Mouse (Mus musculus): ENCODE measurements around the gene Fars2.

Fars2 gene

DNA sequence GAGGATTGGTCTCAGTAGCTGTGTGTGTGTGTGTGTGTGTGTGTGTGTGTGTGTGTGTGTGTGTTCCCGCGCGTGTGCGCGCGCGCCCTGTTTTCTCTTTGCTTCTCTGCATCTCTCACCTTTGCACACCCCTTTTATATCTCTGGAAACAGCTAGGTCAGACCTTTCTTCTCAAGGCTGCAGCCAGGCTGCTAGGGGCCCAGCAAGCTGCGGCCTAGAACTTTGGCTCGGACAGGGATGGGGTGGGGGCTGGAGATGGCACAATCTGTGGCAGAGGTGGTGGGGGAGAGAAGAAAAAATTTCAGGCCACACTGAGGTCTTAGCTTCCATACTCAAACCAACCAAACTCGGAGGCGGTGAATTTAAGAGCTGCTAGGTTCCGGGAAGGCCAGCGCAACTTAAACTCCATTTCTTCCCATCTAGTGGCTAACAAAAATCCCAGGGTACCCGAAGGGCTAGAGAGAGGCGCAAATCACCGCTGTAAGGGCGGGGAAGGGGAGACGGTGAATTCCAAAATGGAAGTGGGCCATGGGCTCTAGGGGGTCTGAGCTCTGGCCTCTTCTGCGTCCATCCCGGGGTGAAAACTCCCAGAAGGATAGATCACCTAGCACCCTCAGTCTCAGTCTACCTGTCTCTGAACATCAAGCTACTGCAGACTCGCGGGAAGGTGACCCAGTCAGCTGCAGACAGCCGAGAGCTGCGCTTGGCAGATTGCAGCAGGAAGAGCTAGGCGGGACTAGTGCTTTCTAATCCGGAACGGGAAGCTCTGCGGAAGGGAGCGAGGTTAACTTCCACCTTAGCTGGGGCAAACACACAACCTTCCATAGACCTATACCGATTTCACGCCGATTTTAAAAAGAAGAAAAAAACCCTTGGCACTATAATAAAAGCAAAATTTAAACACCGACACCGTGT lies 614.1 kb downstream of the Fars2 start:
- DNase-seq (ENCODE audit: low spot score) = no peak

DNA sequence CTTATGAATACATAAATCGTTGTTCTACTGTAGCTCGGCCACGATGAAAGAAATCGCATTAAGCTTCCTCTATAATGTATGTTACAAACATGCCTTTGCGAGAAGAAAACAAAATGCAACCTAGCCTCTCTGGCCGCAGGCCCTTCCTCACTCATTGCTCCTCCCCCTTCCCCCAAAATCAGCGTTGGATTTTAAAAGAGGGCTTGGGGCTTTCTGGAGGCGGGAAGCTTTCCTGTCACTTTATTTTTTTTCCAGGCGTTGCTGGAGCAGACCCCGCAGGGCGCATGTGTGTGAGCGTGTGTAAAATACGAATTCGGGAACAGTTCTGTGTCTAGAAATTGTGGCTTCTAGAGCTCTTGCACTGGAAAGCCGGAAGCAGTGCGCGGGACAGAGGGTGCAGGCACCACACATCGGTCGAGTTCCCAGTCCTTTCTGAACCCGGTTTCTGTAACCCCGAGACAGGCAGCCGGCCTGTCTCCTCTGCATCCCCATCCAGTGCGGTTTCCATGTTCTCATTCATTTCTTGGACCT lies 614.8 kb downstream of the Fars2 start:
- DNase-seq (ENCODE audit: low spot score) = no peak

DNA sequence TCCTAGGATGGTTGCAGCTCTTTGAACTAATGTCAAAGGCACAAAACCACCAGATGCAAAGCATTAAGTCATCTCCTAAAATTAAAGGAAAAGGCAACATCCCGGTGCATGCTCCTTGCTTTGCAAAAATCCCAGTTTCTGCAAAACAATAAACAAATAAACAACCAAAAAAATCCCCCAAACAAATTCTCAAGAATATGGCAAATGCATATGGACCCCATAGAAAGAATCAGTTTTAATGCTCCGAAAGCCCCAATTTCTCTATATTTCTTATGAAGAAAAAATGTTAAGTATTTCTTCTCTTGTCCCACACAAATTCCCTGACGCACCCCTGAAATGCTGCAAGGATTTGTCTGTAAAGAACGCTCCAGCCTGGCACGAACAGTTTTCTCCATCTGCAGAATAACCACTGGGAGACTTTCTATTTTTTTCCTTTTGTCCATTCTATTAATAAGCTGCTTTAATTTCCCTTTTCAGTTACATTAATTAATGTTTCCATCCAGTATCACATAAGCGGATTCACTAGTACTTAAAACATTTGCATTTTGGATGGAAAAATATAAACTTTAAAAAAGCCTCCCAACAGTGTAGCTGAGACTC lies 615.8 kb downstream of the Fars2 start:
- DNase-seq (ENCODE audit: low spot score) = no peak

DNA sequence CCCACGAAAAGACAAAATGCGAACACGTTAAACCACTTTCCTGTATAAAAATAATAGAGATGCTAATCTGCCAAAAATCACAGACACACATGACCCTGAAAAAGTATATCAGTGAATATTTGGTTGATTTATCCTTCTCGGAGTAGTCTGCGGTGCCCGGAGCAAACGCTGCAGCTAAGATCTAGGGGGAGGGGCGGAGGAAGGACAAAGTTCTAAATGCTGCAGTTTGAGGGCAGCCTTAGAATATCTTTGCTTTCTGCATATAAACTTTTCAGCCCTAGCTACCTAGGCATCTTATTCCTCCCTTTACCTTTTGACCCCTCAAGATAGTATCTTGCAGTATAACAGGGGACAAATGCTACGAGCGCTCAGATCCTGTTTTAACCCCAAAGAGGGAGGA lies 616.4 kb downstream of the Fars2 start:
- DNase-seq (ENCODE audit: low spot score) = no peak

DNA sequence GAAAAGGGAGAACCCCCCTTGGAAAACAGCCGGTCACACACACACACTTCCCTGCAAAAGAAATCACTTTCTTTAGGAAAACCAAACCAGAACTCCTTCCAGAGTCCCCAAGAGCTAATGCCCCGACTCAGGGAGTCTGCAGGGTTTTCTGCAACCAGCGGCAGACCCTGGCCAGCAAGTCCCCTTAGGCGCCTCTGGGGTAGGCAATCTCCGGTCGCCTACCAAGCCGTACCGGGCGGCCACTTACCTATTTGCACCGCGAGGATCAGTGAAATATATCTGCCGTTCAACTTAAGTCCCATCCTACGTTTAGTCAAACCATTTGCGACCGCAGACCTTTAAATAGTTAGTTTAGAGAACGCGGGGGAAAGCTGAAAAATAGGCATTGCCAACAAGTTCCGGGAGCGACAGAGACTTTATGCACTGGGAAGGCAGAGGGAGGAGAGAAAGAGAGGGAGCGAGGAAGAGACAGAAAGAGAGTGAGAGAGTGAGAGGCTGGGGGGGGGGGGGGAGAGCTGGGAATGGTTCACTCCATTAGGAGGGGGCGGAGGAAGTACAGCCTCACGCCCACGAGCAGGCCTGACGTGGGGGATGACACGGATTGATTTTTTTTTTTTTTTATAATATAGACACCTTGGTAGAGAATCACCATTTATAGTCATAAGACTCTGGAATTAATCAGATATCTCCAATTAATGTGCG lies 616.9 kb downstream of the Fars2 start:
- no peak for DNase-seq (ENCODE audit: low spot score)

DNA sequence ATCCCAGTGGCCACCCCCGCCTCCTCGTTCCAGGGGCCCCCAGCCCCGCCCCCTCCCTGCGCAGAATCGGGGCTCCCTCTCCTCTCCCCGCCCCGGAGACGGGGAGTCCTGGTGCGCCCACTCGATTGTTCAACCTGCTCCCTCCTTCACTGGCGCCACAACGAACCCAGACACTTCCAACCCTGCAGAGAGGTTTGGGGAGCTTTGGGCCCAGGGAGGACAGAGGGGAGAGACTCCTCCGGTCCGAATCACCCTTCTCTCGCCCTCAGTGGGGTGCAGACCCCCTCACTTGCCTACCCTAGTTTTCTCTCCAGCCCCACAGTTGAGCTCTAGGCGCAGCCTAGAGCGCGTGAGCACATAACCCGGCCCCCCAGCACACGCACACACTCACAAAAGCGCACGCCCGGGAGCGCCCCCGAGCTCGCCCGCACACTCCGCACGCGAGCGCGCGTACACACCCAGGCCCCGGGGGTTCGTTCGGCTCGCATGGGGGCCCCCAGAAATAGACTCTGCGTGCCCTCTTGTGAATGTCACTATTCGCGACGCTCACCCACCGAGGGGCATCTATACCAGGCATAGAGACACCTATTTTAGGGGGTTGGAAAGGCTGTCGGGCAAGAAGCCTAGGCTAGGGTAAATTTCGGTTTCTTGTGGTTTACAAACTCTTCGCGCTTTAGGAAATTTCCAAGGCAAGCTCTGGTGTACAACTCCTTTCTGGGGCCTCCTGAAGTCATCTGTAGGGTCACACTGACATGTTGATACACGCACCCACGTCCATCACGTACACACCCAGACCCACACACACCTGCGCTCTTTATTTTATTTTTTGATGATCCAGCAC lies 617.7 kb downstream of the Fars2 start, which contains the start of gene Nrn1:
Gene Nrn1, minus strand, starts transcription at position 401 of the 841 bp plus-strand sequence.
- DNase-seq (ENCODE audit: low spot score) = no peak

DNA sequence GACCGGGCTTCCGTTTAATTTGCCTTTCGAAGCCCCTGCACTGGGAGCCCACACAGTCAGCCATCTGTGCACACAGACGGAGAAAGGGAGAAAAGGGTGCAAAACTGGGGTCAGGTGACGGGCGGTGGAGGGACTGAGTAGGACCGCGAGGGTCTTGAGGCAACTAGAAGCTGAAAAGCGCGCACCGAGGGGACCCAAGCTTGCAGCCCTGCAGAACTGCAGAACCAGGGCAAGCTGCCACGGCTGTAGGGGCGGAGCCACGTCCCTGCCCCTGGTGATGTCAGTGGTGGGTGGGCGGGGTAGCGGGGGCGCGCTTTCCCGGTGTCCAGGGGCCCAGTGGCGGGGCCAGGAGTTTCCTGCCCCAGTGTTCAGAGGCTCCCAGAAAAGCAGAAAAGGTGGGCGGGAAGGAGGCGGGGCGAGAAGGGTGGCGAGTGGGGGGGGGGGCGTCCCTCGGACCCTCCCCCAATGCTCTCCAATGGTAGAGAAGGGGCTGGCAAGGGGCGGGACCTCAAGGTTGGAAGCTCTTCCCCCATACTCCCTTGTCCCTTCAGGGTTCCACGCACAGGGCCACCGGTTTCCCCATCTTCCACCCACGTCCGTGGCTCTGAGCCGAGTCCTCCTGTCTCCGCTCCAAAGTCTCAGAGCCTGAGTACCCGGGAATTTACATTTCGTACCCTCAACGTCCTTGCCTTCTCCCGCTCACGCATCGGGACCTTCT lies 618.8 kb downstream of the Fars2 start:
- DNase-seq (ENCODE audit: low spot score) = no peak

DNA sequence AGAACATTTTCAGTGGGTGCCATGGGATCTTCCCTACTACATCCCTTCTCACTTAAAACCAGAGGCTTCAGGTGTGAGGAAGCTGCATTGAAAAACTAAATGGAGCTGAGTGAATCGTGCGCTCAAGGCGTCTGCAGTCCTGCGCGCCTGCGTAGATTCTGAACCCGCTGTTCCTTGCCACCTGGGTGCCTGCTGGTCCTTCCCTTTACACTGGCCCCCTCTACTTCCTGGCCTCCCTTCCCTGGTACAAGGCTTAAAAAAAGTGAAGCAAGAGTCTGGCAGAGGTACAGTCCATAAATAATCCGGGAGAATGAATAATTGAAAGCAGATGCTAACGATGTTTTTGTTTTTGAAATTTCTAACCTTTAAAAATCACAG lies 619.4 kb downstream of the Fars2 start:
- no peak for DNase-seq (ENCODE audit: low spot score)

DNA sequence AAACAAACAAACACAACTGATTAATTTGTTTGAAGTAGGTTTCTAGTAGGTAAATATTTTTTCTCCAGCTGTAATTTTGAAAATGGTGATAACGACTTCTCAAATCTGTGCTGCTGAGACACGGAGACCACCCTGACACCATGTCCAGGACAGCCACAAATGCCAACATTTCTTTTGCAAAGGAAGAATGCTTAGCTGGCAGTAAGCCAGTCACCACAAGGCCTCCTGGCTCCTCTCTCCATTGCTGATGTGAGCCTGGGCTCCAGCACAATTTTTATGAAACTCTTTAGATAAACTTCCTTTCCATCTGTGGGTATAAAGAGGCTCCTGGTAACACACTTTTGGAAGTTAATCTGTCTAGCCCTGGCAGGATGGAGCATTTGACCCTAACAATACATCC lies 632.8 kb downstream of the Fars2 start:
- no peak for DNase-seq (ENCODE audit: low spot score)

DNA sequence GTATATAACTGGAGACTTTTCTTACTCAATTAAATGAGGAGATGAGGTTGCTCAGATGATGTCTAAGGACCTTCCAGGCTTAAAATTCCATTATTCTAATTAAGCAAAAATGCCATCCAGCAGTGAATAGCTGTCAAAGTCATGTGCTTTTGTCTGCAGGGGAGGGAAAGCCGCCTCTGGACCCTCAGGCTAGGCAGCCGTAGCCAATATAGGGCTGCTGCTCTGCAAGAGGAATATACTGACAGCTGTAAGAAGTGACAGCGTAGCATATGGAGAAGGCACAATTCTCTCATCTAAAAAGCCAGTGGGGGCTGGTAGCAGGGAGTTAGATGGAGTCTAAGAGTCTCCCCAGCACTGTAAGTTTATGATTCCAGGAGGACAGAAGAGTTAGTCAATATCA lies 634.6 kb downstream of the Fars2 start:
- DNase-seq (ENCODE audit: low spot score) = no peak

DNA sequence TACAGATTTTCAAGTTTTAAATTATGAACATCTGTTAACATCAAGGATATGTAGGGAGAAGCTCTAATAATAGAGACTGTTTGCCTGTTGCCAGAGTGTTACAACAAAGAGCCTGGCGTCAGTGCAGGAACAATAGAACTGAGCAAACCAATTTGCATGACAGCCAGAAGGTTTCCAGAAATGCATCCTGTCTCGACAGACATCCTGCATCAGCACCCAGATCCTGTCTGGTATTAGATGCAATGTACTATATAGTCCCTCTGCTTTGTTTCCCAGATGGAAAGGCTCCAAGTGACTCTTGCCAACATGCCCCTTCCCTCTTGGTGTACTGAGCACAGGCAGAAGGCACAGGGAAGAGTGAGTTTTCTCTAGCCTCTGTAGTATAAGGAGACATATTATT lies 649.6 kb downstream of the Fars2 start:
- no peak for DNase-seq (ENCODE audit: low spot score)
